Mouse (Mus musculus): ENCODE results near the gene Igdcc3. TPM values are rescaled to one million over a fixed set of nuclear protein-coding genes. Genes with fewer than 3 reads are reported as not detected.

Igdcc3 gene
- polyA plus RNA-seq, 1 experiment from 2014 or later: 0.33 TPM

GRCm38 (mm10) chr9:65214425-65214777 lies 73.4 kb downstream of the Igdcc3 start:
- Histone ChIP-seq H3K9me3 (ENCODE audit: low read length) (no peaks in the 10 kb centered on the region), H3K4me1 (ENCODE audit: insufficient read depth, low read depth, low read length) (peaks cover 7% of the 10 kb centered on the region; the same call in 1 of the 2 replicates), H3K4me3 (ENCODE audit: low read depth, low read length) (peak overlapping the region; percentile 62), H3K27ac (ENCODE audit: low read length) (peak overlapping the region; percentile 77), H3K9ac (replicated peaks; ENCODE audit: low read depth) (peak overlapping the region; percentile 76), H3K36me3 (ENCODE audit: insufficient read depth, low read length) (no peaks in the 10 kb centered on the region), H3K4me2 (replicated peaks; ENCODE audit: low read depth, low read length) (peak overlapping the region; percentile 94), H3K27me3 (replicated peaks; ENCODE audit: insufficient read depth, low read length) (no peaks in the 10 kb centered on the region)
- TF ChIP-seq CTCF (IDR thresholded peaks at IDR 0.05) (no peak), EP300 (IDR thresholded peaks at IDR 0.05) (no peak)
- 10% methylated on average over 10 of the region's 10 CpGs for WGBS
- DNase-seq (ENCODE audit: low spot score): peak; percentile 89
- peak; percentile 50 for ATAC-seq

- H3K9ac ChIP-seq (replicated peaks; ENCODE audit: low read depth): peak overlapping the region; percentile 76
- H3K4me2 ChIP-seq (replicated peaks; ENCODE audit: low read depth, low read length): peak overlapping the region; percentile 94
- peak; percentile 96 for ATAC-seq
- peak overlapping the region; percentile 62 for H3K4me3 ChIP-seq (ENCODE audit: low read depth, low read length)
- H3K9me3 ChIP-seq (ENCODE audit: low read length): no peaks in the 10 kb centered on the region
- 3% methylated on average over 40 of the region's 59 CpGs for WGBS
- no peaks in the 10 kb centered on the region for H3K27me3 ChIP-seq (replicated peaks; ENCODE audit: insufficient read depth, low read length)
- DNase-seq (ENCODE audit: low spot score): peak; percentile 92
- H3K36me3 ChIP-seq (ENCODE audit: insufficient read depth, low read length): no peaks in the 10 kb centered on the region
- H3K4me1 ChIP-seq (ENCODE audit: insufficient read depth, low read depth, low read length): peaks cover 7% of the 10 kb centered on the region; the same call in 1 of the 2 replicates
- no peak for TF ChIP-seq EP300 (IDR thresholded peaks at IDR 0.05)
- TF ChIP-seq CTCF (IDR thresholded peaks at IDR 0.05): peak; percentile 65
- peak overlapping the region; percentile 77 for H3K27ac ChIP-seq (ENCODE audit: low read length)
Measured at GRCm38 (mm10) chr9:65214778-65215493, 73.9 kb downstream of the Igdcc3 start.

- TF ChIP-seq EP300 (IDR thresholded peaks at IDR 0.05): 0 out of 2 replicates have a peak, but pooled peaks have one; percentile 30
- no peak for TF ChIP-seq CTCF (IDR thresholded peaks at IDR 0.05)
- Histone ChIP-seq H3K4me3 (ENCODE audit: low read depth, low read length) (peak overlapping the region; percentile 62), H3K36me3 (ENCODE audit: insufficient read depth, low read length) (no peaks in the 10 kb centered on the region), H3K4me2 (replicated peaks; ENCODE audit: low read depth, low read length) (peak overlapping the region; percentile 94), H3K27ac (ENCODE audit: low read length) (peak overlapping the region; percentile 77), H3K9ac (replicated peaks; ENCODE audit: low read depth) (peak overlapping the region; percentile 76), H3K27me3 (replicated peaks; ENCODE audit: insufficient read depth, low read length) (no peaks in the 10 kb centered on the region), H3K4me1 (ENCODE audit: insufficient read depth, low read depth, low read length) (peaks cover 7% of the 10 kb centered on the region; the same call in 1 of the 2 replicates), H3K9me3 (ENCODE audit: low read length) (no peaks in the 10 kb centered on the region)
- ATAC-seq (peak; percentile 28), DNase-seq (ENCODE audit: low spot score) (peak; percentile 82)
- WGBS: 6% methylated on average over 29 of the region's 31 CpGs
Measured at GRCm38 (mm10) chr9:65215494-65216126, 74.6 kb downstream of the Igdcc3 start.

- H3K36me3 ChIP-seq (ENCODE audit: insufficient read depth, low read length): no peaks in the 10 kb centered on the region
- no peak overlapping the region for H3K4me3 ChIP-seq (ENCODE audit: low read depth, low read length)
- H3K9me3 ChIP-seq (ENCODE audit: low read length): no peaks in the 10 kb centered on the region
- 42% methylated on average over 8 of the region's 8 CpGs for WGBS
- TF ChIP-seq EP300 (IDR thresholded peaks at IDR 0.05) (no peak), CTCF (IDR thresholded peaks at IDR 0.05) (no peak)
- H3K9ac ChIP-seq (replicated peaks; ENCODE audit: low read depth): no peak overlapping the region
- peaks cover 7% of the 10 kb centered on the region; the same call in 1 of the 2 replicates for H3K4me1 ChIP-seq (ENCODE audit: insufficient read depth, low read depth, low read length)
- no peak for ATAC-seq
- no peak for DNase-seq (ENCODE audit: low spot score)
- H3K4me2 ChIP-seq (replicated peaks; ENCODE audit: low read depth, low read length): no peak overlapping the region
- H3K27me3 ChIP-seq (replicated peaks; ENCODE audit: insufficient read depth, low read length): no peaks in the 10 kb centered on the region
- H3K27ac ChIP-seq (ENCODE audit: low read length): no peak overlapping the region
Measured at GRCm38 (mm10) chr9:65216972-65217371, 76.0 kb downstream of the Igdcc3 start.

- TF ChIP-seq CTCF (IDR thresholded peaks at IDR 0.05): no peak
- TF ChIP-seq EP300 (IDR thresholded peaks at IDR 0.05): no peak
- WGBS: 58% methylated on average over 6 of the region's 6 CpGs
- Histone ChIP-seq H3K4me1 (ENCODE audit: insufficient read depth, low read depth, low read length) (peaks cover 7% of the 10 kb centered on the region; the same call in 1 of the 2 replicates), H3K27me3 (replicated peaks; ENCODE audit: insufficient read depth, low read length) (no peaks in the 10 kb centered on the region), H3K9me3 (ENCODE audit: low read length) (no peaks in the 10 kb centered on the region), H3K36me3 (ENCODE audit: insufficient read depth, low read length) (no peaks in the 10 kb centered on the region), H3K9ac (replicated peaks; ENCODE audit: low read depth) (no peak overlapping the region), H3K4me3 (ENCODE audit: low read depth, low read length) (no peak overlapping the region), H3K27ac (ENCODE audit: low read length) (peak overlapping the region; percentile 43; the same call in 1 of the 2 replicates), H3K4me2 (replicated peaks; ENCODE audit: low read depth, low read length) (no peak overlapping the region)
- DNase-seq (ENCODE audit: low spot score) (no peak), ATAC-seq (no peak)
Measured at GRCm38 (mm10) chr9:65217661-65218060, 76.7 kb downstream of the Igdcc3 start.

GRCm38 (mm10) chr9:65218916-65219315 lies 77.9 kb downstream of the Igdcc3 start:
- no peak for DNase-seq (ENCODE audit: low spot score)
- Histone ChIP-seq H3K9me3 (ENCODE audit: low read length) (no peaks in the 10 kb centered on the region), H3K9ac (replicated peaks; ENCODE audit: low read depth) (no peak overlapping the region), H3K27me3 (replicated peaks; ENCODE audit: insufficient read depth, low read length) (no peaks in the 10 kb centered on the region), H3K36me3 (ENCODE audit: insufficient read depth, low read length) (no peaks in the 10 kb centered on the region), H3K27ac (ENCODE audit: low read length) (no peak overlapping the region), H3K4me2 (replicated peaks; ENCODE audit: low read depth, low read length) (no peak overlapping the region), H3K4me3 (ENCODE audit: low read depth, low read length) (no peak overlapping the region), H3K4me1 (ENCODE audit: insufficient read depth, low read depth, low read length) (peaks cover 7% of the 10 kb centered on the region; the same call in 1 of the 2 replicates)
- no peak for TF ChIP-seq CTCF (IDR thresholded peaks at IDR 0.05)
- TF ChIP-seq EP300 (IDR thresholded peaks at IDR 0.05): no peak
- ATAC-seq: no peak
- 94% methylated on average over 1 of the region's 1 CpGs for WGBS

Data from lung, postnatal 0 days (tissue).